Mouse (Mus musculus): ENCODE results near the gene Clic4. TPM values are rescaled to one million over a fixed set of nuclear protein-coding genes. Genes with fewer than 3 reads are reported as not detected.

Clic4 gene
- polyA plus RNA-seq, 1 experiment from 2014 or later = 141 TPM

DNA sequence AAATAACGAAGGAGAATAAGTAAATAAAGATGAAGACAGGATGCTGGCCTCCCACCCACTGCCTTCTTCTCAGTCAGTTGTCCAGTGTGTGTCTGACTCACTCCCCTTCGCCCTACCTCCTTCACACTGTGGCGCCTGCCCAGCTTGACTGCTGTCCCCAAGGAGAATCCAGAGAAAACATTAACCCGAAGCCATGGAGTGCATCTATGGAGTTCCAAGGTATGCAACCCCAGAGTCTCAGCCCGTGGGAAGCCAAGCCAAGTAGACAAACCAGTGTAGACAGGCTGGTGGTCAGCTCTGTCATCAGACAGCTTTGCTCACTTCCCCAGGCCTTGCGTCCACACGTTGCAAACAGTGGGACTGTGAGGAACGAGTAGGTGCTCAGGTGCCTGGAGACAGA, 37.8 kb upstream of the Clic4 start:
- Histone ChIP-seq H3K4me3 (ENCODE audit: low read depth, low read length) (no peak overlapping the region), H3K4me1 (ENCODE audit: control insufficient read depth, insufficient read depth, low read length) (0 out of 2 replicates have a peak, but pooled peaks cover 4% of the 10 kb centered on the region), H3K27ac (replicated peaks; ENCODE audit: low read depth, low read length) (no peak overlapping the region), H3K4me2 (ENCODE audit: low read depth, severe bottlenecking) (no peak overlapping the region), H3K9me3 (ENCODE audit: control insufficient read depth, low read length) (no peaks in the 10 kb centered on the region; the same call in 1 of the 2 replicates), H3K36me3 (ENCODE audit: control insufficient read depth, insufficient read depth, low read length) (peaks cover 7% of the 10 kb centered on the region), H3K27me3 (ENCODE audit: control insufficient read depth, insufficient read depth, low read length) (no peaks in the 10 kb centered on the region), H3K9ac (ENCODE audit: low read length) (no peak overlapping the region)
- 87% methylated on average over 8 of the region's 8 CpGs for WGBS
- ATAC-seq (ENCODE audit: insufficient number of reproducible peaks, low FRiP score, low TSS enrichment, low read depth) (no peak), DNase-seq (ENCODE audit: low spot score) (no peak)

DNA sequence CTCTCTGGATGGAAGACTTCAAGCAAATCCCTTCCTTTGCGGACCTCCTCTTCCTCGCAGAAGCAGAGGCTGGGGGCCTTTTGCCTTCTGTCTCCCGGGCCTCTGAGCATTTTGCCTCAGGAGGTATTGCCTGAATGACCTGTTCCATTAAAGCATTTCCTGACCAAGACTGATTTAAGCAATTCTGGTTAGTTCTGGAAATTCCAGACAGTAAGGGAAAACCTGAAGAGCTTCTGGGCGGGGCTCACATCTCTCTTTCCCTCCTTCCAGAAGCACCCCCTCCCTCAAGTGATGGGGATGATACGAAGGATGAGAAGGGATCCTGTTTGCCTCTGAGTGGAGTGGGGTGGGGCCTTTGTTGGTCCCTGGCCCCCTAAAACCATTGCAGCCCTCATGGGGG, 37.1 kb upstream of the Clic4 start:
- Histone ChIP-seq H3K4me1 (ENCODE audit: control insufficient read depth, insufficient read depth, low read length) (0 out of 2 replicates have a peak, but pooled peaks cover 4% of the 10 kb centered on the region), H3K9me3 (ENCODE audit: control insufficient read depth, low read length) (no peaks in the 10 kb centered on the region), H3K4me2 (ENCODE audit: low read depth, severe bottlenecking) (no peak overlapping the region), H3K27ac (replicated peaks; ENCODE audit: low read depth, low read length) (no peak overlapping the region), H3K4me3 (ENCODE audit: low read depth, low read length) (no peak overlapping the region), H3K9ac (ENCODE audit: low read length) (no peak overlapping the region), H3K27me3 (ENCODE audit: control insufficient read depth, insufficient read depth, low read length) (no peaks in the 10 kb centered on the region), H3K36me3 (ENCODE audit: control insufficient read depth, insufficient read depth, low read length) (peaks cover 2% of the 10 kb centered on the region; the same call in 1 of the 2 replicates)
- no peak for ATAC-seq (ENCODE audit: insufficient number of reproducible peaks, low FRiP score, low TSS enrichment, low read depth)
- 54% methylated on average over 5 of the region's 5 CpGs for WGBS
- no peak for DNase-seq (ENCODE audit: low spot score)

DNA sequence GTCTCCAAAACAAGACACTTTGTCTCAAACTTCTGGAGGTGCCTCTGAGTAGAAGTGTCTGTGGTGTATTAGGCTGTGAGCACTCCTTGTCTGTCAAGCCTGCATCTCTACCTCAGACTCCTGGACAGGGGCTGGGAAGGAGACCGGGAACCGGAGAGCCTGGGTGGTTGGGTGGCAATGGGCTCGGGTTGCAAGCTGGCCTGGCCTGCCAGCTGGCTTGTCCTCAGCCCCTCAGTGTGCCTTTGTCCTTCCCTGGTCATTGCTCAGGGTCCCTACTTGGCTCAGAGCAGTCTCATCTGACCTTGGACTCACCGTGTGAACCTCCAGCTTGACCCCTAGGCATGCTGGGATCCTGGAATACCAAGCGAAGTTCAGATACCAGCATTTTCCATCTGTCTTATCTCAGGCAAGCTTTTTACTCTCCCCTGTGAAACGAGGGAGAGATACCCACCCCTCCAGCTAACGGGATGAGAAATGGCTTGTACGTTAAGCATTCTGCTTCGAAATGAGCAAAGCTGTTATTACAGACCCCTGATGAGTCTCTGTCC, 36.6 kb upstream of the Clic4 start:
- DNase-seq (ENCODE audit: low spot score) = no peak
- H3K27me3 ChIP-seq (ENCODE audit: control insufficient read depth, insufficient read depth, low read length) = no peaks in the 10 kb centered on the region
- WGBS = 59% methylated on average over 9 of the region's 9 CpGs
- H3K36me3 ChIP-seq (ENCODE audit: control insufficient read depth, insufficient read depth, low read length) = no peaks in the 10 kb centered on the region
- H3K4me2 ChIP-seq (ENCODE audit: low read depth, severe bottlenecking) = no peak overlapping the region
- no peak for ATAC-seq (ENCODE audit: insufficient number of reproducible peaks, low FRiP score, low TSS enrichment, low read depth)
- no peak overlapping the region for H3K4me3 ChIP-seq (ENCODE audit: low read depth, low read length)
- no peaks in the 10 kb centered on the region for H3K9me3 ChIP-seq (ENCODE audit: control insufficient read depth, low read length)
- H3K9ac ChIP-seq (ENCODE audit: low read length) = no peak overlapping the region
- 0 out of 2 replicates have a peak overlapping the region, but pooled peaks have one; percentile 14 for H3K27ac ChIP-seq (replicated peaks; ENCODE audit: low read depth, low read length)
- 0 out of 2 replicates have a peak, but pooled peaks cover 4% of the 10 kb centered on the region for H3K4me1 ChIP-seq (ENCODE audit: control insufficient read depth, insufficient read depth, low read length)

DNA sequence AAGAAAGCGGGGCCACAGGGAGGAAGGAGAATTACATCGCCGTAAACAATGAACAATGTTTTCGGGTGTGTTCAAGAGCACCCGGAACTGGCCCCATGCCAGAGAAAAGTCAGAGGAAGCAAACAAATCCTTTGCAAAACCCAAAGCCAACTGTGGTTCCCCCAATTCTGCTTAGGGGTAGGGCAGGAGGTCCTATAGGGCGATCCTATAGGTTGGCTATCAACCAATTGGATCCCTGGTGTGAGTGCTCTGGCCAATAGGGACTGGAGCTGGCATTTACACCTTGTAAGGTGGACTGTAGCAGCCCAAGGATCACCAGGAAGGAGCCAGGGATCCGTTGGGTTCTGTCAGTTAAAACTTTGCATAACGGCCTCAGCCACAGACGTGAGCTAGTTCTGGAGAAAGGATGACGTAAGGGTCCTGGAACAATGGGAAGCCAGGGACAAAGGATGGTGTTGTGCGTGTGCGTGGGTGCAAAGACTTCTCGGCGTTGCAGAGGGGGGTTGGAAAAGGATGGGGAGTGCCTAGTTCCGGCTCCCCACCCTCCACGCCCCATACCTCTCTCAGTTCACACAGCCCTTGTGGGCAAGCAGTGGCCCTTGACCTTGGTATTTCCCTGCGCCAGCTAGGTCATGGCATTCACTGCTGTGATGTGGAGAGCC, 34.5 kb upstream of the Clic4 start:
- 45% methylated on average over 17 of the region's 17 CpGs for WGBS
- H3K4me2 ChIP-seq (ENCODE audit: low read depth, severe bottlenecking) = no peak overlapping the region
- 0 out of 2 replicates have a peak, but pooled peaks cover 4% of the 10 kb centered on the region for H3K4me1 ChIP-seq (ENCODE audit: control insufficient read depth, insufficient read depth, low read length)

DNA sequence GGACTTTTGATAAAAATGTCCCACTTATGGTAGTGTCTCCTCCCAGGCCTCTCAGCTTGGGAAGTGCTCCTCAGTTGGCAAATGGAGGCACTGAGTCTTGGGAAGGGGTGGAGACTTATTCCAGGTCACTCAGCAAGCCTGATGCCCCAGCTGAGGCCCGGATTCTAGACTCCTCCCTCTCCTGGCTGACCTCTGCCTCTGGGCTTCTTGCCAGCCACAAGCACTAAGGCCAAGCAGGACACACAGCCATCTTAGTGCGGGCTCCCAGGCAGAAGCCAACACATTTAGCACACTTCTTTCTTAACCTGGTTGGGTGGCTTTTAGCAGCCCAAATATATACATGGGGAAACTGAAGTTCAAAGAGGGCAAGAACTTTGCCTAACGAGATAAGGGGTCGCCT, 33.9 kb upstream of the Clic4 start:
- Histone ChIP-seq H3K9ac (ENCODE audit: low read length) (no peak overlapping the region), H3K27me3 (ENCODE audit: control insufficient read depth, insufficient read depth, low read length) (no peaks in the 10 kb centered on the region), H3K4me3 (ENCODE audit: low read depth, low read length) (no peak overlapping the region), H3K4me1 (ENCODE audit: control insufficient read depth, insufficient read depth, low read length) (0 out of 2 replicates have a peak, but pooled peaks cover 4% of the 10 kb centered on the region), H3K36me3 (ENCODE audit: control insufficient read depth, insufficient read depth, low read length) (no peaks in the 10 kb centered on the region), H3K4me2 (ENCODE audit: low read depth, severe bottlenecking) (no peak overlapping the region), H3K9me3 (ENCODE audit: control insufficient read depth, low read length) (no peaks in the 10 kb centered on the region), H3K27ac (replicated peaks; ENCODE audit: low read depth, low read length) (no peak overlapping the region)
- ATAC-seq (ENCODE audit: insufficient number of reproducible peaks, low FRiP score, low TSS enrichment, low read depth) (no peak), DNase-seq (ENCODE audit: low spot score) (no peak)
- 65% methylated on average over 4 of the region's 4 CpGs for WGBS

More for the DNA sequence above, 34.5 kb upstream of the Clic4 start:
- Histone ChIP-seq H3K9me3 (ENCODE audit: control insufficient read depth, low read length) (no peaks in the 10 kb centered on the region), H3K4me3 (ENCODE audit: low read depth, low read length) (no peak overlapping the region), H3K36me3 (ENCODE audit: control insufficient read depth, insufficient read depth, low read length) (no peaks in the 10 kb centered on the region), H3K9ac (ENCODE audit: low read length) (no peak overlapping the region), H3K27ac (replicated peaks; ENCODE audit: low read depth, low read length) (no peak overlapping the region), H3K27me3 (ENCODE audit: control insufficient read depth, insufficient read depth, low read length) (no peaks in the 10 kb centered on the region)
- DNase-seq (ENCODE audit: low spot score) = no peak
- ATAC-seq (ENCODE audit: insufficient number of reproducible peaks, low FRiP score, low TSS enrichment, low read depth) = no peak

DNA sequence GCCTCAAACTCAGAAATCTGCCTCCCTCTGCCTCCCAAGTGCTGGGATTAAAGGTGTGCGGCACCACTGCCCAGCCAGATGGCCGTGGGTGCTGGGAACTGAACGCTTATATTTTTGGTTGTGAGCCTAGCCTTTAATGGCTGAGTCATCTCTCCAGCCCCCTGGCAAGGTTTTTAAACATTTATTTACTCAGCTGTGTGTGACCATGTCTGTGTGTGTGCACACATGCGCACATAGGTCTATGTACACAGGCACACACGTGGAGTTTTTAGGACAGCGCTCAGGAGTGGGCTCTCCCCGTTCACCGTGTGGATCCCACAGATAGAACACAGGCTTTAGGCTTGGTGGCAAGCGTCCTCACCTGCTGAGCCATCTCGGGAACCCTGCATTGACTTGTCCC, 29.6 kb upstream of the Clic4 start:
- H3K4me2 ChIP-seq (ENCODE audit: low read depth, severe bottlenecking) = no peak overlapping the region
- H3K27me3 ChIP-seq (ENCODE audit: control insufficient read depth, insufficient read depth, low read length) = no peaks in the 10 kb centered on the region
- H3K9me3 ChIP-seq (ENCODE audit: control insufficient read depth, low read length) = no peaks in the 10 kb centered on the region
- no peak for DNase-seq (ENCODE audit: low spot score)
- H3K27ac ChIP-seq (replicated peaks; ENCODE audit: low read depth, low read length) = no peak overlapping the region
- 93% methylated on average over 10 of the region's 10 CpGs for WGBS
- no peaks in the 10 kb centered on the region for H3K36me3 ChIP-seq (ENCODE audit: control insufficient read depth, insufficient read depth, low read length)
- H3K4me1 ChIP-seq (ENCODE audit: control insufficient read depth, insufficient read depth, low read length) = peaks cover 3% of the 10 kb centered on the region; the same call in 1 of the 2 replicates
- ATAC-seq (ENCODE audit: insufficient number of reproducible peaks, low FRiP score, low TSS enrichment, low read depth) = no peak
- H3K4me3 ChIP-seq (ENCODE audit: low read depth, low read length) = no peak overlapping the region
- no peak overlapping the region for H3K9ac ChIP-seq (ENCODE audit: low read length)

DNA sequence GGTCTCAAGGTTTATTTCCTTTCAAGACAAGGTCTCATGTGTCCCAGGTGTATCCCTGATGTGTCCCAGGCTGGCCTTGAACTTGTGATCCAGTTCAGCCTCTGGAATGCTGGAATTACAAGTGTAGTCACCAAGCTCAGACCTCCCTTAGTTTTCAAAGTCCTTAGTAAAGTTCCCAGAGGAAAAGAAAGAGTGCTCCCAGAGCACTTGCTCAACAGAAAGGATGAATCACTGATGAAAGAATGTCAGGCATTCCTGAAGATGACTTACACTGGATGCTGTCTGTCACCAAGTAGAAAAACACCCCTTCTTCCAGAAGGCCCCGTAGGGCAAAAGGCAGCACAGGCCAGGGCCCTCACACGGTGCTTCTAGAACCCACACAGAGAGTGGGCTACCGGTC, 28.6 kb upstream of the Clic4 start:
- no peak for ATAC-seq (ENCODE audit: insufficient number of reproducible peaks, low FRiP score, low TSS enrichment, low read depth)
- Histone ChIP-seq H3K4me3 (ENCODE audit: low read depth, low read length) (no peak overlapping the region), H3K9me3 (ENCODE audit: control insufficient read depth, low read length) (no peaks in the 10 kb centered on the region), H3K27me3 (ENCODE audit: control insufficient read depth, insufficient read depth, low read length) (no peaks in the 10 kb centered on the region), H3K36me3 (ENCODE audit: control insufficient read depth, insufficient read depth, low read length) (no peaks in the 10 kb centered on the region), H3K4me1 (ENCODE audit: control insufficient read depth, insufficient read depth, low read length) (peaks cover 2% of the 10 kb centered on the region; the same call in 1 of the 2 replicates), H3K27ac (replicated peaks; ENCODE audit: low read depth, low read length) (no peak overlapping the region), H3K9ac (ENCODE audit: low read length) (no peak overlapping the region), H3K4me2 (ENCODE audit: low read depth, severe bottlenecking) (no peak overlapping the region)
- WGBS = 85% methylated on average over 3 of the region's 3 CpGs
- no peak for DNase-seq (ENCODE audit: low spot score)

DNA sequence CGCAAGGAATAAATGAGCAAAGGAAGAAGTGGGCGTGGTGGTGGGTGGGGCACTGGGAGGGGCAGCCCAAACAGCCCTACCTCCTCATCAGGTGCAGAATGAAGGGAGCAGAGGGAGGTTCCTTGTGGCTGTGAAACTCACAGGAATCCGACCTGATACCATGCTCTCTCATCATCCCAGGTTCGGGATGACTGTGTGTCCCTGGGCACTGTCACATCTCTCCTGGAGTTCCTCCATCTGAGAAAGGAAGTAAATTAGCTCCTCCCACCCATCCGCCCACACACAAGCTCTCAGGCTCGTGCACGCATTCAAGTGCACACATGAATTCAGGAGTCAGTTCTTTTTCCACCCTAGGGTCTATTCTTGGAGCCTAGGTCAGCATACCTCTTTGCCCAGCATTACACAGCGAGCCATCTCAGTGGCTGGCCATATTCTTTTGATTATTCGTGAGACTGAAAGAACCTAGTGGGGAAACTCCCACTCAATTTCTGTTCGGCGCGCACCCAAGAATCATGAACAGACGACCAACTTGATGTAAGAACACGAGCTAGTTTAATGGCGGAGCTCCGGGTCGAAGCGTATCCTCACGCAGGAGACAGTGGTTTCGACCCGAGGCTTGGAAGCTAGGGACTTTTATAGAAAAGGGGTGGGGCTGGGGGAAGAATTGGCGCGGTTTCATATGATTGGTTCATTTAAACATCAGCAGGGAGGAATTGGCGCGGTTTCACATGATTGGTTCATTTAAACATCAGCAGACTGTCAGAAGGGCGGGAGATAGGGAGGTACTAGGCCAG, 27.8 kb upstream of the Clic4 start:
- ATAC-seq (ENCODE audit: insufficient number of reproducible peaks, low FRiP score, low TSS enrichment, low read depth) (no peak), DNase-seq (ENCODE audit: low spot score) (no peak)
- H3K9ac ChIP-seq (ENCODE audit: low read length) = no peak overlapping the region
- no peaks in the 10 kb centered on the region for H3K9me3 ChIP-seq (ENCODE audit: control insufficient read depth, low read length)
- H3K4me3 ChIP-seq (ENCODE audit: low read depth, low read length) = no peak overlapping the region
- H3K27me3 ChIP-seq (ENCODE audit: control insufficient read depth, insufficient read depth, low read length) = no peaks in the 10 kb centered on the region
- peaks cover 2% of the 10 kb centered on the region; the same call in 1 of the 2 replicates for H3K4me1 ChIP-seq (ENCODE audit: control insufficient read depth, insufficient read depth, low read length)
- WGBS = 92% methylated on average over 26 of the region's 26 CpGs
- H3K4me2 ChIP-seq (ENCODE audit: low read depth, severe bottlenecking) = no peak overlapping the region
- no peak overlapping the region for H3K27ac ChIP-seq (replicated peaks; ENCODE audit: low read depth, low read length)
- no peaks in the 10 kb centered on the region for H3K36me3 ChIP-seq (ENCODE audit: control insufficient read depth, insufficient read depth, low read length)

Measured in limb, embryonic 11.5 days (tissue).